Mouse (Mus musculus) forebrain, embryonic 11.5 days (tissue): ENCODE results near the gene 1700069L16Rik. TPM values are rescaled to one million over a fixed set of nuclear protein-coding genes. Genes with fewer than 3 reads are reported as not detected.

Experiments
- ATAC-seq: fragments of 200-750 bp; cut with Nextera tagmentation; replicated peaks from 2 replicates; pipeline ENCODE4 v1.8.0; 2017; ENCODE audit warnings: moderate TSS enrichment; ENCODE audit not compliant: low FRiP score
- DNase-seq: peaks from one replicate; pipeline ENCODE4 v3.0.0-alpha.2; 2017; ENCODE audit warnings: low spot score
- H3K27ac ChIP-seq: fragments of 300-500 bp; sonication (generic); 2 replicates; pipeline ENCODE4 v1.5.1; 2014; ENCODE audit warnings: low read depth, low read length
- H3K27me3 ChIP-seq: fragments of 300-500 bp; sonication (generic); 2 replicates; pipeline ENCODE4 v1.6.1; 2014; ENCODE audit warnings: mild to moderate bottlenecking, low read length, mixed read lengths; ENCODE audit not compliant: control insufficient read depth, insufficient read depth
- H3K36me3 ChIP-seq: fragments of 300-500 bp; sonication (generic); 2 replicates; pipeline ENCODE4 v1.6.1; 2014; ENCODE audit warnings: mild to moderate bottlenecking, low read length, moderate library complexity, mixed read lengths; ENCODE audit not compliant: control insufficient read depth, insufficient read depth
- H3K4me1 ChIP-seq: fragments of 300-500 bp; sonication (generic); replicated peaks from 2 replicates; pipeline ENCODE4 v1.6.1; 2014; ENCODE audit warnings: low read length, mixed read lengths; ENCODE audit not compliant: control insufficient read depth, insufficient read depth
- H3K4me2 ChIP-seq: fragments of 300-500 bp; sonication (generic); 2 replicates; pipeline ENCODE4 v1.6.1; 2014; ENCODE audit warnings: low read depth, mild to moderate bottlenecking, low read length, moderate library complexity, mixed read lengths; ENCODE audit not compliant: severe bottlenecking
- H3K4me3 ChIP-seq: fragments of 300-500 bp; sonication (generic); 2 replicates; pipeline ENCODE4 v1.5.1; 2014; ENCODE audit warnings: low read depth, low read length
- H3K9ac ChIP-seq: fragments of 300-500 bp; sonication (generic); 2 replicates; pipeline ENCODE4 v1.6.1; 2014; ENCODE audit warnings: low read length
- H3K9me3 ChIP-seq: fragments of 300-500 bp; sonication (generic); 2 replicates; pipeline ENCODE4 v1.6.1; 2016; ENCODE audit warnings: low read length, mixed read lengths; ENCODE audit not compliant: control insufficient read depth
- WGBS: fragments of 180-500 bp; shearing (Covaris S2); extraction: QIAGEN DNeasy Blood & Tissue Kit; methylation state at CpG from one replicate; pipeline ENCODE4 v1.1.7; 2014; 5-methylcytosine and 5-hydroxymethylcytosine counted together
- polyA plus RNA-seq: library from polyadenylated mRNA; unstranded; fragments of >200 nt; fragmentation: Nextera tagmentation; extraction: Ambion mirVana; gene quantifications from 2 replicates; pipeline ENCODE4 v1.2.1, GENCODE M21; 2014

Gene 1700069L16Rik
- polyA plus RNA-seq, 1 experiment from 2014 or later = not detected

DNA sequence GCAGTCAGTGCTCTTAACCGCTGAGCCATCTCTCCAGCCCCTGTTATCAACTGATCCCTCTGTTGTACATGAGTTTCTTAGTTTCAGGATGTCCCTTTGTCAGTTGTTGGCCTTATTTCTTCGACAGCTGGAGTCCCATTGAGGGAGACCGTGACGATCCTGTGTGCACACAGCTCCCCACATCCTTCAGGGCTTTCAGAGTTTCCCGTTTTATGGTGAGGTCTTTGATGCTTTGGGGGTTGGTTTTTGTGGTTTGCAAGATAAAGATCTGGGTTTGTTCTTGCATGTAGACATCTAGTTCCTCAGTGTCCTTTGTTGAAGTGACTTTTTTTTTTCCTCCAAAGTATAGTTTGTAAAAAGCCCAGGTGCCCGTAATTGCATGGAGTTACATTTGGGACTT, 54.0 kb downstream of the 1700069L16Rik start:
- Histone ChIP-seq H3K27me3 (no peaks in the 10 kb centered on the region), H3K4me3 (no peak overlapping the region), H3K9me3 (peaks cover 3% of the 10 kb centered on the region; the same call in 1 of the 2 replicates), H3K4me2 (no peak overlapping the region), H3K36me3 (no peaks in the 10 kb centered on the region), H3K4me1 (no peaks in the 10 kb centered on the region), H3K9ac (no peak overlapping the region), H3K27ac (no peak overlapping the region)
- DNase-seq (no peak), ATAC-seq (no peak)
- 86% methylated on average over 6 of the region's 6 CpGs for WGBS

DNA sequence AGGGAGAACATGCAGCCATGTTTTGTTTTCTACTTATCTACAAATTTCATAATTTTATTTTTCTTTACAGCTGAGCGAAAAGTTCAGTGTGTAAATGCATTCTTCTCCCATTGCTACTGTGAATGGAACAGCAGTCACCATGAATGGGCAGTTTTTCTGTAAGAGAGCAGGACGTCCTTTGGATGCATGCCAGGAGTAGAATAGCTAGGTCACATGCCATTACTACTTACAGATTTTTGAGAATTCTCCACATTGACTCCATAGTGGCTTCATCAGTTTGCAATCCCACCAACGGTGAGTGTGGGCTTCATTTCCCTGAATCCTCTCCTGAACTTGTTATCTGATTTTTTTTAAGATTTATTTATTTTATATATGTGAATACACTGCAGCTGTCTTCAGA, 54.5 kb downstream of the 1700069L16Rik start:
- Histone ChIP-seq H3K4me3 (no peak overlapping the region), H3K27ac (no peak overlapping the region), H3K9me3 (peaks cover 3% of the 10 kb centered on the region; the same call in 1 of the 2 replicates), H3K36me3 (no peaks in the 10 kb centered on the region), H3K4me1 (no peaks in the 10 kb centered on the region), H3K9ac (no peak overlapping the region), H3K27me3 (no peaks in the 10 kb centered on the region), H3K4me2 (no peak overlapping the region)
- ATAC-seq (no peak), DNase-seq (no peak)
- WGBS = 81% methylated on average over 3 of the region's 3 CpGs

DNA sequence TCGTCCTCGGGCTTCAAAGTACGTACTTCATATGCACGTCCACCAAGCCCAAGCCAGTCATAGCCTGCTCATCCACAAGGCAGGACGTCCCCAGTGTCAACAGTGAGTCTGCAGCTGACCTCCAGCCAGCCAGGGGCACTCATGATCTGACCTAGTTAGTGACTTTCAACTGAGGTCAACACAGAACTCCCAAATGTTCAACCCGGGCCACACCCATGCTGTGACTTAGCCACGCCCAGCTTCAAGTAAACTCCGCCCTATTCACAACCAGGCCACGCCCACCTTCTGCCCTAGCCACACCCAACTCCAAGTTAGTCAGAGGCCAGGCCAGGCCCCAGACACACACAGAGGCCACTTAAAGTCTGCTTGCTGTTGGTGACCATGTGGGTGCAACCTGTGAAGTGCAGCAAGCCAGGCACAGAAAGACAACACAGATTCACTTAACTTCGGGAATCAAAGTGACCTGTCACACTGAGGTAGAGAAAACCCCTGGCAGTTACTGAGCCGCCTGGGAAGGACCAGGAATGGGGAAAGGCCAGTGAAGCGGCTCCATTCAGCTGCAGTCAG, 59.9 kb downstream of the 1700069L16Rik start:
- H3K4me2 ChIP-seq = no peak overlapping the region
- DNase-seq = no peak
- H3K4me1 ChIP-seq = no peaks in the 10 kb centered on the region
- H3K9ac ChIP-seq = no peak overlapping the region
- H3K27me3 ChIP-seq = no peaks in the 10 kb centered on the region
- H3K27ac ChIP-seq = no peak overlapping the region
- ATAC-seq = no peak
- no peaks in the 10 kb centered on the region for H3K36me3 ChIP-seq
- peaks cover 3% of the 10 kb centered on the region; the same call in 1 of the 2 replicates for H3K9me3 ChIP-seq
- 81% methylated on average over 12 of the region's 12 CpGs for WGBS
- no peak overlapping the region for H3K4me3 ChIP-seq

DNA sequence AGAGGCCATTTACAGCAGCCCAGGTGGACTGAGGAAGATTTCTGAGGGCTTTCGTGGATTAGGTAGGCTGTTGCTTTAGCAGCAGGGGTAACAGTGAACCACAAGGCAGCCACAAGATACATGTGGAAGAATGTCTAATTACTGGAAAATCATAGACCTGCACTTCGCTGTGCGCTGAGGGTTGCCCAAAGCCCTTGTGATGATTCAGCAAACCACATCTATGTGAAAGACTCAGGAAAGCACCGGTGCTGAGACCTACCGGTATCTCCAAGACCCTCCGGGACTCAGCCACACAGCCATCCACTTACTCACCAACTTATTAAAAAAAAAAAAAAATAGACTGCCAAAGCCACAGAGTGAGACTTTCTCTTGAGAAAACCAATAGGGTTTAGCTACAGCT, 60.4 kb downstream of the 1700069L16Rik start:
- ATAC-seq = no peak

DNA sequence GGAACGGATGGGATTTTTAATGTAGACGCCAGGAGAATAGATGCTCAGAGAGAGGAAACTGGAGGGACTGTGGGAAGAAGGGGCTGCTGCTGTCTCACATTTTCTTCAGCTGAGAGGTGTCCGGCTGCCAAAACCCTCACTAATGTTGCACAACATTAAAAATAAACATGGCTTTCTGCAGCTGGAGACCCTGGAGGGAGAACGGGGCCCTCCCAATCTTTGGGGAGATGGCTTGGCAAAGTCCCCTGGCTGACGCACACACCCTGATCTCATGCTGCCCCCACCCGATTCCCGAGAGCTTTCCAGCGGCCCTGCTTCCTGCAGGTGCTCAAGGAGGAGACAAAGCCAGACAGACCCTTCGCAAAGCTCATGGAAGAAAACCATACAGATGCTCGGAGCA, 63.7 kb downstream of the 1700069L16Rik start:
- no peak overlapping the region for H3K4me3 ChIP-seq
- ATAC-seq (no peak), DNase-seq (no peak)
- no peaks in the 10 kb centered on the region for H3K36me3 ChIP-seq
- 78% methylated on average over 10 of the region's 10 CpGs for WGBS
- H3K27ac ChIP-seq = no peak overlapping the region
- no peak overlapping the region for H3K9ac ChIP-seq
- no peaks in the 10 kb centered on the region for H3K27me3 ChIP-seq
- H3K4me1 ChIP-seq = no peaks in the 10 kb centered on the region
- no peak overlapping the region for H3K4me2 ChIP-seq
- H3K9me3 ChIP-seq = no peaks in the 10 kb centered on the region

More for the DNA sequence above, 60.4 kb downstream of the 1700069L16Rik start:
- DNase-seq = no peak
- 94% methylated on average over 6 of the region's 6 CpGs for WGBS
- Histone ChIP-seq H3K27ac (no peak overlapping the region), H3K9ac (no peak overlapping the region), H3K4me2 (no peak overlapping the region), H3K4me1 (no peaks in the 10 kb centered on the region), H3K9me3 (peaks cover 3% of the 10 kb centered on the region; the same call in 1 of the 2 replicates), H3K27me3 (no peaks in the 10 kb centered on the region), H3K4me3 (no peak overlapping the region), H3K36me3 (no peaks in the 10 kb centered on the region)

DNA sequence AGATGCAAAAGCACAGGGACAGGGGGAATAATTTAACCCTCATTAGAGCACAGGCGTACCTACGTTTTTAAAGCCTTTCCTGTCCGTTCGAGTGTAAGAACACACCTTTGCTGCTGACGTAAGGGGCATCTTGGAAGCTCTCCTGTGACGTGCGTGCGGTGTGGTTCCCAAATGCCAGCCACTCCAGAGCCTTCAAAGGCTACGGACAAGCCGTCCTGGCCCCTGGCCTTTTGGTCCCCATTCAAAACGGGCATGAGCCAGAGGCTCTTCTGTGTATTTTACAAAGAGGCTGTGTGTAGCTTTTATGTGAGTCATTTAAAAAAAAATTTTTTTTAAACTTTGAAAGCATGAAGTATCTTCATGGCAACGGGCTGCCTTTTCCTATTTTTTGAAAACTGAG, 69.8 kb downstream of the 1700069L16Rik start:
- DNase-seq = no peak
- Histone ChIP-seq H3K4me3 (no peak overlapping the region), H3K4me2 (no peak overlapping the region), H3K36me3 (no peaks in the 10 kb centered on the region), H3K9me3 (no peaks in the 10 kb centered on the region), H3K27me3 (peaks cover 3% of the 10 kb centered on the region; the same call in 1 of the 2 replicates), H3K9ac (no peak overlapping the region), H3K4me1 (0 out of 2 replicates have a peak, but pooled peaks cover 4% of the 10 kb centered on the region), H3K27ac (no peak overlapping the region)
- 81% methylated on average over 12 of the region's 12 CpGs for WGBS
- ATAC-seq = no peak

DNA sequence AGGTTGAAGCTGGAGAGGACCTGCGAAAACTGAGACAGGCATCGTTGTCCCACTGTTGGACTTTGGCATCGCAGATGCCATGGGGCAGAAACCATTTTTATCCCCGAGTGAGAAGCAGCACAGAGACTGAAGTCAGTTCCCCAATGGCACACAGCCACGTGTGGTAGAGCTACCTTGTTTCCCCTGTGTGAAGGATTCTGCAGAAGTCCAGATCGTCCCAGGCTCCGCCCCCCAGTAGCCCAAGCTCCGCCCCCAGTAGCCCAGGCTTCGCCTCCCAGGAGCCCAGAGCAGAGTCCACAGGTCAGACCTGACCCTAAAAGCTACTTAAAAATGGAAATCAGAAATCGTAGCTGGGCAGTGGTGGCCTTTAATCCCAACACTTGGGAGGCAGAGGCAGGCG, 70.4 kb downstream of the 1700069L16Rik start:
- Histone ChIP-seq H3K9me3 (no peaks in the 10 kb centered on the region), H3K27me3 (peaks cover 3% of the 10 kb centered on the region; the same call in 1 of the 2 replicates), H3K4me2 (no peak overlapping the region), H3K4me3 (no peak overlapping the region), H3K9ac (no peak overlapping the region), H3K36me3 (no peaks in the 10 kb centered on the region), H3K27ac (no peak overlapping the region), H3K4me1 (0 out of 2 replicates have a peak, but pooled peaks cover 4% of the 10 kb centered on the region)
- no peak for DNase-seq
- 80% methylated on average over 11 of the region's 11 CpGs for WGBS
- ATAC-seq = no peak

DNA sequence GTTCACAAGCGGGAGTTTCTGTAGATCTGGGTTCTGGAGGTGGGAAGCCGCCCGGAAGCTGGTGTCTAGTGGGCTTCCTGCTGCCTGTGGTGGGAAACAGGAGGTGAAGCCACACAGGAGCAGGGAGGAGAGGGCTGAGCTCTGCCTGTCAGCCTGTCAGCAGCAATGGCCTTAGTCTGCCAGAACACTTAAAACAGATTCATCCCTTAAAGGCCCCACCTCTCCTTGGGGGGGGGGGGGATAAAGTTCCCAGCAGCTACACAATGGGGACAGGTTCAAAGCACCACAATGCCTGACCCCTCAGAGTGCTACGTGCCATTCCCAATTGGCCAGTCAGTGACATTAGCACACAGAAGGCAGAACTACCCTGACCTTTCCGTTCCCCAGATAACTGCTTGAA, 72.4 kb downstream of the 1700069L16Rik start:
- Histone ChIP-seq H3K27me3 (peaks cover 3% of the 10 kb centered on the region; the same call in 1 of the 2 replicates), H3K36me3 (no peaks in the 10 kb centered on the region), H3K9me3 (no peaks in the 10 kb centered on the region), H3K4me3 (no peak overlapping the region), H3K9ac (no peak overlapping the region), H3K4me1 (0 out of 2 replicates have a peak, but pooled peaks cover 4% of the 10 kb centered on the region), H3K4me2 (no peak overlapping the region), H3K27ac (no peak overlapping the region)
- no peak for DNase-seq
- WGBS = 38% methylated on average over 5 of the region's 5 CpGs
- no peak for ATAC-seq
